Mouse (Mus musculus) cortical plate, adult 2 months (tissue): ENCODE data around the gene Sap18b. TPM values are rescaled to one million over a fixed set of nuclear protein-coding genes. Genes with fewer than 3 reads are reported as not detected.
"Not testable (repeated sequence)": the region's sequence is repeated elsewhere in the genome, so short reads cannot be mapped to it uniquely, and the experiment has no call there.

Experiments
- H3K27ac ChIP-seq: fragments of 200-500 bp; 2 replicates; pipeline ENCODE4 v1.5.1; 2012; ENCODE audit warnings: low read length, control low read depth, inconsistent platforms; ENCODE audit not compliant: insufficient read depth
- H3K4me1 ChIP-seq: fragments of 200-500 bp; 2 replicates; pipeline ENCODE4 v1.6.1; 2011; ENCODE audit warnings: low read length; ENCODE audit not compliant: control insufficient read depth, insufficient read depth
- H3K4me3 ChIP-seq: fragments of 200-500 bp; 2 replicates; pipeline ENCODE4 v1.5.1; 2011; ENCODE audit warnings: mild to moderate bottlenecking, low read length, control low read depth; ENCODE audit not compliant: insufficient read depth
- CTCF ChIP-seq: fragments of 200-500 bp; IDR thresholded peaks from 2 replicates; pipeline ENCODE4 v1.5.1; 2011; ENCODE audit warnings: mild to moderate bottlenecking, control low read depth, low read length; ENCODE audit not compliant: insufficient read depth; ENCODE audit errors: extremely low read depth
- POLR2A ChIP-seq: fragments of 200-500 bp; IDR thresholded peaks from 2 replicates; pipeline ENCODE4 v1.6.1; 2011; ENCODE audit warnings: mild to moderate bottlenecking, low read length, control low read depth; ENCODE audit not compliant: insufficient read depth; ENCODE audit errors: extremely low read depth
- polyA plus RNA-seq: library from polyadenylated mRNA; depleted of rRNA; stranded (reverse); fragments of >200 nt; gene quantifications from 2 replicates; pipeline ENCODE4 v1.2.3, GENCODE M21; 2012

The Sap18b gene
- polyA plus RNA-seq, 1 experiment: 68.0 TPM

DNA sequence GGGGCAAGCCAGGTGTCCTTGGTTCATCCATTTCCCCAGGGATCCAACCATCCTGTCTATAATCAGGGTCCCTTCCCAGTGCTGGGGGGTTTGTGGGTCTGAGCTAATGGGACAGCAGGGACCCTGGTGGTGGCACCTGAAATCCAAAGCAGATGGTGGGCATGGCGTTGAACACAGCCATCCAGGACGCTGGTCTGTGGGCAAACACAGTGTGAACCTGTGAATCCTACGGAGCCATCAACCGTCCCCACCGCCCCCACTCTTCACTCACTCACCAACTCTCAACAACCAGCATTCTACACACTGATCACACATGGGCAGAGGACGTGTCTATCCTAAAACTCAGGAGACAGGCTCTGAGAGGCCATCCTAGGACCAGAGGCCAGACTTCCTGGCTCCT, 18.8 kb downstream of the Sap18b start:
- TF ChIP-seq POLR2A (no peak), CTCF (no peak)
- H3K4me3 ChIP-seq: no peak overlapping the region
- no peak overlapping the region for H3K27ac ChIP-seq
- no peaks in the 10 kb centered on the region for H3K4me1 ChIP-seq

DNA sequence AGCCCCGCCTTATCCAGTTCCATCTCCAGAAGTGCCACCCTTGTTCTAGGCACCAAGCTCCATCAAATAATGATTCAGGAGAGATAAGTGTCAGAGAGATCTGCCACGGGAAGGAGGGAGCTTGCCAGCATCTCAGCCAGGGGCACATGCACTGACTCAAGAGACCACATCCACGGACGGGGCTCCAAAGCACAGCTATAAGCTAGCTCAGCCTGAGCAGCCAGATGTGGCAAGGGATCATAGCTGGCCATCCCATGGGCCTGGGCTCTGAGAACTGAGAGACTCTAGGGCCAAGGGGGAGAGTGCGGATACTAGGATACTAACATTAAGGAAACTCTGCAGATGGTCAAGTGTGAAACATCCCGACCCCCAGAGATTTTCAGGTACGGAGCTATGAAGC, 19.9 kb downstream of the Sap18b start:
- H3K27ac ChIP-seq: no peak overlapping the region
- no peak overlapping the region for H3K4me3 ChIP-seq
- no peak for TF ChIP-seq CTCF
- TF ChIP-seq POLR2A: no peak
- no peaks in the 10 kb centered on the region for H3K4me1 ChIP-seq

DNA sequence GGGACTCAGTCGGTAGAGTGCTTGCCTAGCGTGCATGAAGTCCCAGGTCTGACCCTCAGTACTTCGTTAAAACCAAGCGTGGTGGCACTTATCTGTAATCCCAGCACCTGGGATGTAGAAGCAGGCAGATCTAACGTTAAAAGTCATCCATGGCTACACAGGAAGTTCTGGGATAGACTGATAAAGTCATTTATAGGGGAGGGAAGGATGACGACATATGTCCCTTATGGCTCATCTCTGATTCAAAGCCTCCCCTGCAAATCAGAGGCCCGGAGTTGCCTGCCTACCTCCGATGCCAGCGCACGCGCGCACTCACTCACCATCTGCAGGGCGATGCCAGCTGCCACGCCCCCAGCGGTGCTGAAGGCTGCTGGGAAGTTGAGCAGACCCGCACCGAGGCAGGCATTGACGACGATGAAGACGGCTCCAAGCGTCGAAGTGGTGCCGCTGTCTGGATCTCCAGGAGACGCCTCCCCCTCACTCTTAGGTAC, 23.0 kb downstream of the Sap18b start:
- TF ChIP-seq POLR2A: no peak
- TF ChIP-seq CTCF: no peak
- no peak overlapping the region for H3K27ac ChIP-seq

DNA sequence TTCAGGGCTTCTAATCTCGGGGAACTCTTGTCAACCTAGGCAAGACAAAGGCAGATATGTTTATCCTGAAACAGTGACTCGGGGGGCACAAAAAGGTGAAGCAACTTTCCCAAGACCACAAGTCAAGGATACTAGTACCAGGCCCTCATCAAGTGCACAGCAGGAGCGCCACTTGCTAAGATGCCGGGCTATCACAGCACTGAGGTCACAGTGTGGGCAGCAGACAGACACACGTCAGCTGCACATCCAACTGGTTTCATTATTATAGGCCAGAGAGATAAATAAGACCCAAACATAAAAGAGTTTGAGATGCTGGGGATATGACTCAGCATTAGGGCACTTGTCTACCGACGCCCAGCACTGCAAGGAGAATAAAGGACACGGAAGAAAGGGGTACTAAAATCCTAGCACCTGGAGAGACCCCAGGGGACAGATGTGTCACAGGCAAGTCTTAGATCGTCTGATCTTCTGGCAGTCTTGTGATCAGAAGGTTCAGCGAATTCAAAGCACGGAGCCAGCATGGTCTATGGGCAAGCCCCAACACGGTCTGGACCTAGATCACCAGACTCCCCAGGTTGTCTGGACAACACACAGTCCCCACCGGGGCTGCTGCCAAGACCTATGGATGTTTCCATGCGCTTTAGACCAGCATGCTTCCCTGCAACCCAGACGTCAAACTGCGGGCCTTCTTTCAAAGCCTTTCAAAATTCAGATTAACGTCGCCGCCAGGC, 23.8 kb downstream of the Sap18b start:
- TF ChIP-seq POLR2A (no peak), CTCF (no peak)
- Histone ChIP-seq H3K27ac (no peak overlapping the region), H3K4me1 (no peaks in the 10 kb centered on the region), H3K4me3 (no peak overlapping the region)

More for the DNA sequence above, 23.0 kb downstream of the Sap18b start:
- H3K4me1 ChIP-seq: no peaks in the 10 kb centered on the region
- no peak overlapping the region for H3K4me3 ChIP-seq

DNA sequence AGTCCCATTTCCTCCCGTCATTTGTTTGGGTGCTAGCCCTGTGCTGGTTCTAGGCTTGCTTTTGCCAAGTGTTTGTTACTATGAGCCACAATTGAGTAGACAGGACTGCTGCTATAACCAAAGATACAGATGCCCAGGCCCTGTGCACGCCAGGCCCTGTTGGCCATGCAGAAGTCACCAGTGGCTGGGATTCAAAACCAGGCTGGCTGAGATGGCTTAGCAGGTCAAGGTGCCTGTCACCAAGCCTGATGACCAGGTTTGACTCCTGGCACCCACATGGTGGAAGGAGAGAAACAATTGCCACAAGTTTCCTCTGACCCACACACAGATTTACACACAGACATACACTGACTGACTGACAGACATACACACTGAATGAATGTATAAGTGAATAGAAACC, 25.2 kb downstream of the Sap18b start:
- Histone ChIP-seq H3K27ac (no peak overlapping the region), H3K4me1 (no peaks in the 10 kb centered on the region), H3K4me3 (no peak overlapping the region)
- TF ChIP-seq POLR2A (no peak), CTCF (no peak)

DNA sequence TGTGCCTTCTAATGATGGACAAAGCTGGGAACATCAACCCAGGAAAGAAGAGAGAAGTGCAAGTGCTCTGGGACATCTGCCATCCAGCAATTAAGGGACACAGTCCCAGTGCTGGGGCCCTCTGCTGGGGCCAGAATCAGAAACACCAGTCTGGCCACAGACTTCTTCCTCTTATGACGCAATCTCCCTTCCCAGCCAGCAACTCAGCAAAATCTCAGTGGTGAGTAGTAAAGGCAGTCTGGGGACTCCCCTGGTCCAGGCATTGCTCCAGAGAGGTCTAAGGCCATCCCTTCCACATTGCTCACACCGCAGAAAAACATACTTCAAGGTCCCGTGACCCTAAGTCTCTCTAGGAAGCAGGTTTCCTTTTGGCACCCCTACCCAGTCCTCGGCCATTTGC, 27.1 kb downstream of the Sap18b start:
- Histone ChIP-seq H3K4me1 (no peaks in the 10 kb centered on the region), H3K4me3 (peak overlapping the region; percentile 76; the same call in 1 of the 2 replicates), H3K27ac (no peak overlapping the region)
- TF ChIP-seq POLR2A (no peak), CTCF (no peak)

DNA sequence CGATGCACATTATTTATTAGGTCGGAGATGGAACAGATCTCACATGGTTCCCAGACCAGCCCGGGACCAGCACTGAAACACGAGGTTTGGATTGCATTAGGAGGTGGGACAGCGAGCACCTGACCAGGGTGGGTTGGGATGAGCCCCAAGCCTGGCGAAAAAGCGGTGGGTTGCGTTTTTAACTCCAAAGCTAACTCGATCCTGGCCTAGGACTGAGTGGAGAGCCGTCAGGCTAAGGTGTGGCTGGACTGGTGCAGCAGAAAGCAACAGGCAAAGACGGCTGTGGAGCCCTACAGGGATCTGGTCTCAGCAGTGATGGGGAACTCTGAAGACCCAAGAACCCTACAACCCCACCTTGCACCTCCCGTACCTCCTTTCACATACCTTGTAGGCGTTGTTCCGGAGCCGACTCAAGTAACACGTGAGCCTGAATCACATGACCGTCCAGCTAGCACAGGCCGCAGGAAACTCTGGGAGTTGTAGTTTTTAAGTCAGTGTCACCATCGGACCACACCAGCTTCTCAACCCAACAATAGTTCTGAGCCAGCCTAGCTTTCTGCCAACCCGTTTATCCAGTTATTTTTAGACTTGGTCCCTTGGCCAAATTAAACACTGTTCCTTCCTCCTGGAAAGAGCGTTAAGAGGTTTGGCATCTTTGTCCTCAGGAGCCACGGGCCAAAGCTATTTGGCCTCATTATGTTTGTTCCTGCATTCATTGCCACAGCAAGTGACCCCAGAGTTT, 28.1 kb downstream of the Sap18b start, which contains the start of gene Slc38a7:
Gene Slc38a7, minus strand, starts transcription at position 438 of the 742 bp plus-strand sequence.
- Histone ChIP-seq H3K4me1 (no peaks in the 10 kb centered on the region), H3K4me3 (peak within 1 kb of the TSS; percentile 76), H3K27ac (no peak within 1 kb of the TSS)
- TF ChIP-seq POLR2A (peak; percentile 79), CTCF (no peak)

DNA sequence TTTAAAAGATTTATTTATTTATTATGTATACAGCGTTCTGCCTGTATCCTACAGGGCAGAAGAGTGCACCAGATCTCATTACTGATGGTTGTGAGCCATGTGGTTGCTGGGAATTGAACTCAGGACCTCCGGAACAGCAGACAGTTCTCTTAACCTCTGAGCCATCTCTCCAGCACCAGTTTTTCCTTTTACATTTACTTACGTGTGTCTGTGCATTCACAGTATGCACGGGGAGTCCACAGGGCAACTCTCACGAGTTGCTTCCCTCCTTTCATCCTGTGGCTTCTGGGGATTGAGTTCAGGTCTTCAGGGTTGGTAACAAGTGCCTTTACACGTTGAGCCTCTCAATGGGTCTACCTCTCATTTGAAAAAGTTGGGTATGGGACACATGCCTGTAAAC, 29.0 kb downstream of the Sap18b start:
- H3K27ac ChIP-seq: no peak overlapping the region
- H3K4me3 ChIP-seq: no peak overlapping the region
- no peak for TF ChIP-seq CTCF
- no peak for TF ChIP-seq POLR2A
- H3K4me1 ChIP-seq: no peaks in the 10 kb centered on the region

DNA sequence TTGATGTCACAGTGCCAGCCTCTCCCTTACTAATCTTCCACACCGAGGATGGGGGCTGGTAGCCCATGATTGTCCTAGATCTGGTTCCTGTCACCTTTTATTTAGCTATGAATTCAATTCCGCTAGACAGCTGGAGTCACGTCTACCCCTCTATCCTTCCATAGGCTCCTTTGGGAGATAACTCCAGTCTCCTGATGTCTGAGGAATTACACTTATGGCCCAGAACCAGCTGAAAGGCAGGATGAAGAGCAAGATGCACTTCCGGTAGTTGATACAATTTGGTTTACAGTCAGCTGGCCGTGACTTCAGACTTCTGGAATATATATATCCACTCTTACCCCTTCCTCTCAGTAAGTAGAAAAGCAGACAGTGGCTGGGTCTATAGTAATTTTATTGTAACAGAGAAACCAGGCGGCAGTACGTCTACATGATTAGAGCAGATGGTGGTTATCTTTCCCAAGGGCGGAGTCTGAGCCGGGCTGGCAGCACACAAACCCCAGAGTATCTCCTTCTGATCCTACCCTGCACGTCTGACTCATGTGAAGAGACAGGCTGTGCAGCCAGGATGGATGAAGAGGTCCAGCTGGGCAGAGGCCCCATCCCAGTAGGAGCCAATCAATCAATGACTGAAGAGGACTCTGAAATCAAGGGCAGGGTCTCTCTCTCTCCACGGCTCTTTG, 38.8 kb downstream of the Sap18b start:
- H3K4me3 ChIP-seq, H3K27ac ChIP-seq, H3K4me1 ChIP-seq: not testable (repeated sequence)
- TF ChIP-seq POLR2A: 0 out of 2 replicates have a peak, but pooled peaks have one; percentile 7

DNA sequence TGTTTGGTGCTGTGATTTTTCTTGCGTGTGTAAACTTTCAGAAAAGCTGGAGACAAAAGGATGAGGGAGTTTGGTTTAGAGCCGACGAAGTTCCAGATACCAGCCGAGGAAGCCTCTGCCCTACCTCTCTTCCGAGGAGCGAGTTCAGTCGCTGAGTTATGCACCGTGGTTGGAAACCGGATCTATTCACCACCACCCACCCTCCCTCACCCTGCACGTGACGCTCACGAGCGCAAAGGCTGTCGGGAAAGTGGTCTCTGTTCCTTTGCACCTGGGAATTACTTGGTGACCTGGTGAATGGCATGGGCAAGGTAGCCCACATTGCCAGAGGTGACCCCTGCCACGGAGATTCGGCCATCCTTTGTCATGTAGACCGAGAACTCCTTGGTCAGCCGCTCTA, 39.7 kb downstream of the Sap18b start:
- H3K4me1 ChIP-seq, H3K4me3 ChIP-seq, H3K27ac ChIP-seq: not testable (repeated sequence)
